In genomic region chr1:59257736-59258135, GRCm38 (mm10) we compare ENCODE assay signal across 30 mouse cellular contexts. TPM values are rescaled to one million over a fixed set of nuclear protein-coding genes. Genes with fewer than 3 reads are reported as not detected.
DNase-seq lines count a peak whose midpoint lies in the region; ATAC-seq and TF ChIP-seq lines count a peak whose summit lies in the region.
"Had no signal": no experiment of that assay in that cellular context is flagged by ENCODE, and none has a peak within 500 bp of the region (broad histone marks: within the 10 kb centered on the region; RNA-seq: fewer than 3 reads in every experiment).

No protein-coding gene starts in this region.

- H3K9me3 ChIP-seq in hindbrain, embryonic 12.5 days (replicated peaks), result no peaks in the 10 kb centered on the region
- H3K9me3 ChIP-seq in hindbrain, embryonic 14.5 days (ENCODE audit: control insufficient read depth, low read length), result no peaks in the 10 kb centered on the region
- H3K9me3 ChIP-seq in midbrain, embryonic 16.5 days (replicated peaks; ENCODE audit: control insufficient read depth, low read length, poor library complexity, severe bottlenecking), result no peaks in the 10 kb centered on the region
- H3K9me3 ChIP-seq in midbrain, postnatal 0 days (ENCODE audit: low read length), result no peaks in the 10 kb centered on the region
- H3K9me3 ChIP-seq in liver, postnatal 0 days (ENCODE audit: low read length), result no peaks in the 10 kb centered on the region
- H3K9me3 ChIP-seq: forebrain, embryonic 10.5 days; G1E; limb, embryonic 13.5 days; liver, embryonic 12.5 days; stomach, embryonic 15.5 days had no signal

- H3K4me2 ChIP-seq in hindbrain, embryonic 12.5 days (replicated peaks), result no peak overlapping the region
- H3K4me2 ChIP-seq in hindbrain, embryonic 14.5 days (replicated peaks), result no peak overlapping the region
- H3K4me2 ChIP-seq in midbrain, embryonic 16.5 days (ENCODE audit: low read length), result no peak overlapping the region
- H3K4me2 ChIP-seq in midbrain, postnatal 0 days (ENCODE audit: low read depth, low read length, poor library complexity, severe bottlenecking), result no peak overlapping the region
- H3K4me2 ChIP-seq in liver, postnatal 0 days (ENCODE audit: low read depth, low read length), result no peak overlapping the region
- H3K4me2 ChIP-seq: liver, embryonic 12.5 days; stomach, embryonic 15.5 days had no signal

- no peak overlapping the region for H3K4me3 ChIP-seq in hindbrain, embryonic 12.5 days
- H3K4me3 ChIP-seq in hindbrain, embryonic 14.5 days (replicated peaks; ENCODE audit: low read length), result no peak overlapping the region
- H3K4me3 ChIP-seq in midbrain, embryonic 16.5 days (ENCODE audit: low read depth, low read length), result no peak overlapping the region
- H3K4me3 ChIP-seq in midbrain, postnatal 0 days (ENCODE audit: low read depth, low read length), result no peak overlapping the region
- no peak overlapping the region for H3K4me3 ChIP-seq in liver, postnatal 0 days (ENCODE audit: low read depth, low read length)
- H3K4me3 ChIP-seq: forebrain, embryonic 10.5 days; heart, adult 2 months; limb, embryonic 13.5 days; liver, embryonic 12.5 days; stomach, embryonic 15.5 days had no signal

- H3K4me1 ChIP-seq in hindbrain, embryonic 12.5 days, result peaks cover 25% of the 10 kb centered on the region
- peaks cover 14% of the 10 kb centered on the region for H3K4me1 ChIP-seq in hindbrain, embryonic 14.5 days (replicated peaks; ENCODE audit: control insufficient read depth, insufficient read depth, low read length)
- peaks cover 13% of the 10 kb centered on the region for H3K4me1 ChIP-seq in midbrain, embryonic 16.5 days (ENCODE audit: control insufficient read depth, insufficient read depth, low read length)
- 0 out of 2 replicates have a peak, but pooled peaks cover 3% of the 10 kb centered on the region for H3K4me1 ChIP-seq in midbrain, postnatal 0 days (ENCODE audit: insufficient read depth, low read length)
- no peaks in the 10 kb centered on the region for H3K4me1 ChIP-seq in liver, postnatal 0 days (ENCODE audit: insufficient read depth)
- H3K4me1 ChIP-seq: stomach, embryonic 15.5 days had no signal

- DNase-seq in hindbrain, embryonic 14.5 days (ENCODE audit: low spot score), result no peak
- DNase-seq in midbrain, postnatal 0 days (ENCODE audit: low spot score), result no peak
- peak; percentile 16 for DNase-seq in embryo, embryonic 9.5 days (ENCODE audit: extremely low spot score)
- no peak for DNase-seq in liver, postnatal 0 days
- DNase-seq in left cerebral cortex, postnatal 4 days, result no peak
- DNase-seq: adrenal gland, adult 8-10 months; B cell, adult 2 months; cerebellum, adult 11-12 months; gastrocnemius, postnatal 14 days; heart, adult 2 months; kidney, adult 2 months; kidney, postnatal 36 days; lung, adult 2 months; lung, postnatal 14 days; right cerebral cortex, postnatal 4 days; thymus, adult 18-20 months; thymus, postnatal 36 days had no signal

- 4% methylated on average over 3 of the region's 3 CpGs for WGBS in hindbrain, embryonic 12.5 days
- WGBS in hindbrain, embryonic 14.5 days, result 13% methylated on average over 3 of the region's 3 CpGs
- WGBS in midbrain, embryonic 16.5 days, result 16% methylated on average over 3 of the region's 3 CpGs
- WGBS in midbrain, postnatal 0 days, result 12% methylated on average over 3 of the region's 3 CpGs
- 73% methylated on average over 3 of the region's 3 CpGs for WGBS in liver, postnatal 0 days (ENCODE audit: insufficient replicate concordance)

- no peaks in the 10 kb centered on the region for H3K36me3 ChIP-seq in hindbrain, embryonic 12.5 days
- H3K36me3 ChIP-seq in hindbrain, embryonic 14.5 days (replicated peaks; ENCODE audit: control insufficient read depth, insufficient read depth), result no peaks in the 10 kb centered on the region
- H3K36me3 ChIP-seq in midbrain, embryonic 16.5 days (ENCODE audit: control insufficient read depth, insufficient read depth, low read length), result no peaks in the 10 kb centered on the region
- H3K36me3 ChIP-seq in midbrain, postnatal 0 days (ENCODE audit: insufficient read depth, low read length), result no peaks in the 10 kb centered on the region
- no peaks in the 10 kb centered on the region for H3K36me3 ChIP-seq in liver, postnatal 0 days (replicated peaks; ENCODE audit: insufficient read depth, low read length)
- H3K36me3 ChIP-seq: forebrain, embryonic 10.5 days; G1E; limb, embryonic 13.5 days; liver, embryonic 12.5 days; stomach, embryonic 15.5 days had no signal

- no peak for TF ChIP-seq EP300 in liver, postnatal 0 days (IDR thresholded peaks at IDR 0.05; ENCODE audit: low read depth)

- TF ChIP-seq CTCF in midbrain, postnatal 0 days (IDR thresholded peaks at IDR 0.05), result no peak
- TF ChIP-seq CTCF in liver, postnatal 0 days (IDR thresholded peaks at IDR 0.05; ENCODE audit: low read depth), result no peak

- 0 out of 2 replicates have a peak overlapping the region, but pooled peaks have one; percentile 18 for H3K9ac ChIP-seq in hindbrain, embryonic 12.5 days
- H3K9ac ChIP-seq in hindbrain, embryonic 14.5 days, result no peak overlapping the region
- no peak overlapping the region for H3K9ac ChIP-seq in midbrain, embryonic 16.5 days (ENCODE audit: low read depth, low read length)
- H3K9ac ChIP-seq in midbrain, postnatal 0 days (replicated peaks; ENCODE audit: low read length, poor library complexity, severe bottlenecking), result no peak overlapping the region
- H3K9ac ChIP-seq in liver, postnatal 0 days (replicated peaks), result no peak overlapping the region
- H3K9ac ChIP-seq: liver, embryonic 12.5 days; stomach, embryonic 15.5 days had no signal

- H3K27ac ChIP-seq in hindbrain, embryonic 12.5 days, result no peak overlapping the region
- no peak overlapping the region for H3K27ac ChIP-seq in hindbrain, embryonic 14.5 days
- H3K27ac ChIP-seq in midbrain, embryonic 16.5 days (ENCODE audit: low read length), result no peak overlapping the region
- H3K27ac ChIP-seq in midbrain, postnatal 0 days (ENCODE audit: low read depth, low read length), result no peak overlapping the region
- H3K27ac ChIP-seq in liver, postnatal 0 days (ENCODE audit: low read depth), result no peak overlapping the region
- H3K27ac ChIP-seq: forebrain, embryonic 10.5 days; heart, adult 2 months; limb, embryonic 13.5 days; liver, embryonic 12.5 days; stomach, embryonic 15.5 days had no signal

- ATAC-seq in hindbrain, embryonic 12.5 days (ENCODE audit: low FRiP score), result no peak; the same call in 1 of the 2 replicates
- no peak for ATAC-seq in hindbrain, embryonic 14.5 days (ENCODE audit: low FRiP score)
- peak; percentile 19; the same call in 1 of the 2 replicates for ATAC-seq in midbrain, embryonic 16.5 days
- no peak for ATAC-seq in midbrain, postnatal 0 days (ENCODE audit: low FRiP score)
- ATAC-seq in liver, postnatal 0 days, result no peak
- ATAC-seq: activated CD4-positive, CD25-positive, alpha-beta regulatory T cell, adult 4 months; forebrain, embryonic 16.5 days; liver, embryonic 12.5 days had no signal

- no peaks in the 10 kb centered on the region for H3K27me3 ChIP-seq in hindbrain, embryonic 12.5 days
- no peaks in the 10 kb centered on the region; the same call in 1 of the 2 replicates for H3K27me3 ChIP-seq in hindbrain, embryonic 14.5 days (ENCODE audit: control insufficient read depth, insufficient read depth, low read length)
- H3K27me3 ChIP-seq in midbrain, embryonic 16.5 days (ENCODE audit: control insufficient read depth, insufficient read depth, low read depth, low read length), result no peaks in the 10 kb centered on the region; the same call in 1 of the 2 replicates
- no peaks in the 10 kb centered on the region for H3K27me3 ChIP-seq in midbrain, postnatal 0 days (ENCODE audit: insufficient read depth, low read length)
- no peaks in the 10 kb centered on the region for H3K27me3 ChIP-seq in liver, postnatal 0 days (ENCODE audit: insufficient read depth, low read length)
- H3K27me3 ChIP-seq: CH12.LX; limb, embryonic 13.5 days; stomach, embryonic 15.5 days had no signal

- intact Hi-C loops in left cerebral cortex, postnatal 4 days (cut with DNase I), result loop anchor here (10.0 kb wide), 1 partner anchor 367 kb away; no protein-coding TSS in a partner anchor

RNA-seq across cellular contexts. Expression of gene Cdk15, which starts 1.0 kb away (rescaled TPM):
- 1.4 and 2.0 TPM in 2 replicates for polyA plus RNA-seq in hindbrain, embryonic 12.5 days (2016; fragmentation: Nextera tagmentation; extraction: Ambion mirVana)
- polyA plus RNA-seq in hindbrain, embryonic 14.5 days (2014; fragmentation: Nextera tagmentation; extraction: Ambion mirVana), result 0.82 and 0.88 TPM in 2 replicates
- polyA plus RNA-seq in midbrain, embryonic 16.5 days (2015; fragmentation: Nextera tagmentation; extraction: Ambion mirVana), result 1.5 and 2.2 TPM in 2 replicates
- total RNA-seq in midbrain, postnatal 0 days (2014; rRNA removed), result 0.66 and 1.1 TPM in 2 replicates
- 1.7 and 2.1 TPM in 2 replicates for polyA plus RNA-seq in midbrain, postnatal 0 days (2015; fragmentation: Nextera tagmentation; extraction: Ambion mirVana)
- polyA plus RNA-seq in liver, postnatal 0 days (2015; fragmentation: Nextera tagmentation; extraction: Ambion mirVana), result 0.20 TPM in 1 of 2 replicates, not detected in the other
- total RNA-seq in left cerebral cortex, postnatal 4 days (2021), result under 1 TPM in 1 of 2 experiments, not detected in 1; 0.34 TPM
- total RNA-seq: G1E; heart, postnatal 25 days; megakaryocyte progenitor cell, adult 5-6 weeks had no signal
- polyA plus RNA-seq: activated CD4-positive, CD25-positive, alpha-beta regulatory T cell, adult 4 months; heart, adult 2 months; heart, embryonic 14.5 days; liver, embryonic 12.5 days; lung, adult 2 months had no signal

RNA-seq across cellular contexts. Expression of gene Als2, which starts 20.7 kb away (rescaled TPM):
- 24.6 and 24.9 TPM in 2 replicates for polyA plus RNA-seq in hindbrain, embryonic 12.5 days (2016; fragmentation: Nextera tagmentation; extraction: Ambion mirVana)
- 21.7 and 22.6 TPM in 2 replicates for polyA plus RNA-seq in hindbrain, embryonic 14.5 days (2014; fragmentation: Nextera tagmentation; extraction: Ambion mirVana)
- polyA plus RNA-seq in midbrain, embryonic 16.5 days (2015; fragmentation: Nextera tagmentation; extraction: Ambion mirVana), result 23.5 and 24.0 TPM in 2 replicates
- total RNA-seq in midbrain, postnatal 0 days (2014; rRNA removed), result 37.7 and 39.8 TPM in 2 replicates
- 12.3 and 13.2 TPM in 2 replicates for polyA plus RNA-seq in midbrain, postnatal 0 days (2015; fragmentation: Nextera tagmentation; extraction: Ambion mirVana)
- polyA plus RNA-seq in liver, postnatal 0 days (2015; fragmentation: Nextera tagmentation; extraction: Ambion mirVana), result 4.9 and 5.8 TPM in 2 replicates
- total RNA-seq in left cerebral cortex, postnatal 4 days (2021), result 10 to 100 TPM; 41.3 to 42.8 TPM
